Mouse (Mus musculus): ENCODE data around the gene Krtap29-1.

Krtap29-1 gene

DNA sequence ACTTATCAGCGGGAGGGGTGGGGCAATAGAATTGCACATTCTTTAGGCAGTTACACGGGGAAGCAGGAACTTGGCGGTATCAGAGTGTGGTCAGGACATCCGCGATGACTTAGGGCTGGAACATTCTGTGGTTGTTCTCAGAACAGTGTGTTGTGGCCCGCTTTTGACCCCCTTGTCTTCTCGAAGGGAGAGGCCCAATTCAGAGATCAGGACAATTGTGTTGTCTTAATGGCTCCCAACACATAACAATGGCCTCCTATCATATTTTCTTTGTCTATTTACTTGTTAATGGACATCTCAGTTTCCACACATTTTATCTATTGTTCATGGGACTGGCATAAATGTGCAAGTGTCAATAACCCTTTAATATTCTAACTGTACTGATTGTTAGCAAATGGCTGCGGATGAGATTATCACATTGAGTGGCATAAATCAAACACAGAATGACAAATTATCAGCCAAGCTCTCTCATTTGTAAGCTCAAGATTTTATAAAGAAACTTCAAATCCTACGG lies 41.0 kb downstream of the Krtap29-1 start:
- no peak for DNase-seq (ENCODE audit: low read depth)

DNA sequence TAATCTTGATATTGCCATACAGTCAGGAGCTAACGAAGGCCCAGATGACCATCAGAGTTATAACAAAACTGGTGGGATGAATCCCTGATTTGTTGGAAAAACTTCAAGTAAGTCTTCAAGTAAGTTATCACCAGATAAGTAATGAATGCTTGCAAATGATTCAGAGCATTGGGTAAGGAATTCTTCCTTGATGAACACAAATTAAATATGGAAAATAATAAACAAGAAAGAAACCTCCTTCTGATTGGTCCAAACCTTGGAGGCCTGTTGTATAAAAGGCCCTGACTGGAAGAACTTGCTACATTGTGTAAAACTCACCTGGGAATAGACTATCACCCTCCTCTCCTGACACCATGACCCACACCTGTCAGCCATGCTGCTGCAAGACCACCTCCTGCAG lies 42.9 kb downstream of the Krtap29-1 start, which contains the start of gene Krtap31-2:
Gene Krtap31-2, plus strand, starts transcription at position 301 of the 400 bp plus-strand sequence.
- DNase-seq (ENCODE audit: low read depth): no peak

Measured in fibroblast of lung, adult 2 months (primary cell).